ENCODE assay signal across 32 mouse cellular contexts in genomic region chr8:102475166-102475802, GRCm38 (mm10).
"Had no signal": no experiment of that assay in that cellular context is flagged by ENCODE, and none has a peak within 500 bp of the region (broad histone marks: within the 10 kb centered on the region; RNA-seq: fewer than 3 reads in every experiment).

No protein-coding gene starts in this region.

- H3K9ac ChIP-seq: limb, embryonic 12.5 days; limb, embryonic 13.5 days; limb, embryonic 15.5 days; liver, embryonic 12.5 days; liver, embryonic 13.5 days; liver, embryonic 14.5 days; liver, embryonic 15.5 days; liver, postnatal 0 days; lung, embryonic 14.5 days; lung, embryonic 15.5 days; midbrain, embryonic 12.5 days; midbrain, embryonic 13.5 days; midbrain, embryonic 15.5 days; neural tube, embryonic 12.5 days had no signal

- H3K27ac ChIP-seq: limb, embryonic 10.5 days; limb, embryonic 12.5 days; limb, embryonic 13.5 days; limb, embryonic 15.5 days; liver, embryonic 12.5 days; liver, embryonic 13.5 days; liver, embryonic 14.5 days; liver, embryonic 15.5 days; lung, embryonic 15.5 days; macrophage; midbrain, embryonic 10.5 days; midbrain, embryonic 12.5 days; midbrain, embryonic 13.5 days; midbrain, embryonic 15.5 days; neural tube, embryonic 12.5 days had no signal

- H3K4me2 ChIP-seq: limb, embryonic 12.5 days; limb, embryonic 13.5 days; limb, embryonic 15.5 days; liver, embryonic 11.5 days; liver, embryonic 12.5 days; liver, embryonic 13.5 days; liver, embryonic 15.5 days; lung, embryonic 14.5 days; lung, embryonic 15.5 days; midbrain, embryonic 11.5 days; midbrain, embryonic 12.5 days; midbrain, embryonic 13.5 days; midbrain, embryonic 15.5 days; neural tube, embryonic 12.5 days had no signal

- H3K4me3 ChIP-seq: limb, embryonic 10.5 days; limb, embryonic 12.5 days; limb, embryonic 13.5 days; limb, embryonic 15.5 days; liver, embryonic 12.5 days; liver, embryonic 13.5 days; liver, embryonic 15.5 days; lung, embryonic 15.5 days; megakaryocyte, embryonic 14.5 days; midbrain, embryonic 10.5 days; midbrain, embryonic 12.5 days; midbrain, embryonic 13.5 days; midbrain, embryonic 15.5 days; myocyte; neural tube, embryonic 12.5 days had no signal

- H3K4me1 ChIP-seq: limb, embryonic 10.5 days; limb, embryonic 12.5 days; limb, embryonic 13.5 days; limb, embryonic 15.5 days; liver, embryonic 12.5 days; liver, embryonic 13.5 days; liver, embryonic 15.5 days; lung, embryonic 15.5 days; megakaryocyte, embryonic 14.5 days; midbrain, embryonic 10.5 days; midbrain, embryonic 12.5 days; midbrain, embryonic 13.5 days; midbrain, embryonic 15.5 days; neural tube, embryonic 12.5 days had no signal

- ATAC-seq: liver, embryonic 12.5 days; liver, postnatal 0 days; lung, postnatal 0 days; midbrain, embryonic 13.5 days; midbrain, embryonic 15.5 days; midbrain, embryonic 16.5 days had no signal

- H3K9me3 ChIP-seq: limb, embryonic 10.5 days; limb, embryonic 12.5 days; limb, embryonic 13.5 days; limb, embryonic 15.5 days; liver, embryonic 12.5 days; liver, embryonic 13.5 days; liver, embryonic 15.5 days; lung, embryonic 15.5 days; megakaryocyte, embryonic 14.5 days; midbrain, embryonic 10.5 days; midbrain, embryonic 12.5 days; midbrain, embryonic 13.5 days; midbrain, embryonic 15.5 days; neural tube, embryonic 12.5 days had no signal

- DNase-seq: left cerebral cortex, postnatal 4 days; liver; liver, embryonic 13.5 days; liver, postnatal 0 days; lung, adult 18-20 months; lung, adult 2 months; lung, embryonic 14.5 days; lung, postnatal 10 days; lung, postnatal 14 days; lung, postnatal 36 days; lung, postnatal 4 days; midbrain, embryonic 14.5 days had no signal

- H3K36me3 ChIP-seq: limb, embryonic 10.5 days; limb, embryonic 12.5 days; limb, embryonic 13.5 days; limb, embryonic 15.5 days; liver, embryonic 12.5 days; liver, embryonic 13.5 days; liver, embryonic 15.5 days; lung, embryonic 15.5 days; midbrain, embryonic 10.5 days; midbrain, embryonic 12.5 days; midbrain, embryonic 13.5 days; midbrain, embryonic 15.5 days; neural tube, embryonic 12.5 days had no signal

- H3K27me3 ChIP-seq: limb, embryonic 12.5 days; limb, embryonic 13.5 days; limb, embryonic 15.5 days; liver, embryonic 12.5 days; liver, embryonic 13.5 days; liver, embryonic 15.5 days; lung, embryonic 15.5 days; megakaryocyte, embryonic 14.5 days; midbrain, embryonic 12.5 days; midbrain, embryonic 13.5 days; midbrain, embryonic 15.5 days; neural tube, embryonic 12.5 days had no signal
